Mouse (Mus musculus): ENCODE measurements around the gene Dgkb.
A peak's percentile ranks its signal among the peaks of the same experiment; 100 is the strongest.

Gene Dgkb

DNA sequence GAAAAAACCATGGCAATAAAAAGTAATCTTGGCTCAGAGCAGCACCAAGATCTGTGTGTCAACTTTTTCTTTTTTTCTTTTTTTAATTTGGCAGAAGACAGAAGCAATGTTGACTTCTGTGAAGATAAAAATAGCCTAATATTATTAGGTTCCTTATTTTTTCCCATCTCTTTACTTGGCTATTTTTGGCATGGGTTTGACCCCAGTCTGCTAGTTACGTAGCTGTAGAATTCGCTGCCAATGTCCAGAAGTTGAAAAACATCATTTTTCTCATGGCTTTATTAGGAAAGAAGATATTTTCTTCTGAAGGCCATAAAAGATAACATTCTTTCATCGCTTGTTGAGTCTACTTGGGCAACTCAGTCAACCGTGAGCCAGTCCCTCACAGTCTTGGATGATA, 200.1 kb downstream of the Dgkb start:
- DNase-seq: no peak

DNA sequence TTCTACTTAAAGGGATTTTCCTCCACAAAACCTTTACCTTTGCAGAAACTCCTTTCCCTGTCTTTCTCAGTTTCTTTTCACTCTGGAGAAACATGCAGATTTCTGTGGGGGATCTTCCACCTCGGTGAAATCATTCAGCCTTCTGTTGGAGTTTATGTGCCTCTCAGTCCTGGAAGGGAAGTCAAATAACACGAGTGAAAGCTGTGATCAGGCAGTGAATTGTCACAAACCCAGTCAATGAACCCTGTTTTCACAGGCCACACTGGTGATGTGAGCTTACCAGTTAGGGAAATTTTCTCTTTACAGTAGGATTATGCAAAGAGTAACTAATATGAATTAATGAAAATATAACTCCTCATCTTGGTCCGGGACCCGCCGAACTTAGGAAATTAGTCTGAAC, 229.7 kb downstream of the Dgkb start:
- no peak for DNase-seq

- no peak for DNase-seq
Observed at GRCm38 (mm10) chr12:38088224-38088623, 270.7 kb downstream of the Dgkb start.

GRCm38 (mm10) chr12:38111928-38112327, 294.4 kb downstream of the Dgkb start:
- DNase-seq: no peak

- no peak for DNase-seq
Observed at GRCm38 (mm10) chr12:38114990-38115615, 297.6 kb downstream of the Dgkb start.

GRCm38 (mm10) chr12:38123524-38123923, 306.0 kb downstream of the Dgkb start:
- DNase-seq: no peak

DNA sequence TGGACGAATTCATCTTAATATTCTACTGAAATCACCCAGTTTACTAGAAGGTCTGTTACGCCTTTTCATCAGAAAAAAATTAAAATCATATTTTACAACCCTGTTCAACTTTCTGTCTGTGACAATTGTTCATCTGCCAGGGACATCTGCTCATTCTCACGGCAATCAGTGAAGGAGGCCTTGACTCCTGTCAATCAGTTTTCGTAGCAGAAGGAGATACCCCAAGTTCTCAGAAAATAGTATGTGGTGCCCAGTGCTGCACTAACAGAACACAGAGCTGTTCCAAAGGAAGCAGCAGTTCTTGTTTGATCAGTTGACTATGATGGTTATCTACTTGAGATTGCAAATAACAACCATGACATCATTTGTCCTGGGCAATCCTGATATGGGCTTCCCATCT, 307.8 kb downstream of the Dgkb start:
- DNase-seq: no peak

GRCm38 (mm10) chr12:38130209-38130915, 312.8 kb downstream of the Dgkb start:
- no peak for DNase-seq

DNA sequence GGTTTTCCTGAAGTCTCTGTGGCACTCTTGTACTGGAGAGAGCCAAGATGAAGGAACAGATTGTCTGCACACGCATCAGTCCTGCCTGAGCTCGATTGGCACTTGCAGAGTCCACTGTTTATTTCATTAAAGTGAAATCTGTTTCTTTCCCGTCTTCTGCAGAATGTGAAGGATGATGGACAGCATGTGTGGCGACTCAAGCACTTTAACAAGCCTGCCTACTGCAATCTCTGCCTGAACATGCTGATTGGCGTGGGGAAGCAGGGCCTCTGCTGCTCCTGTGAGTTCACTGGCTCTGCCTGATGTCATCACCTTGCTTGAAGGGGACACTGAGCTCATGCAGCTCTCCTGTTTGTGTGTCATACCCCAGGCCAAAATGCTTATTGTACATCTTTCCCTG, 318.9 kb downstream of the Dgkb start:
- DNase-seq: no peak

DNA sequence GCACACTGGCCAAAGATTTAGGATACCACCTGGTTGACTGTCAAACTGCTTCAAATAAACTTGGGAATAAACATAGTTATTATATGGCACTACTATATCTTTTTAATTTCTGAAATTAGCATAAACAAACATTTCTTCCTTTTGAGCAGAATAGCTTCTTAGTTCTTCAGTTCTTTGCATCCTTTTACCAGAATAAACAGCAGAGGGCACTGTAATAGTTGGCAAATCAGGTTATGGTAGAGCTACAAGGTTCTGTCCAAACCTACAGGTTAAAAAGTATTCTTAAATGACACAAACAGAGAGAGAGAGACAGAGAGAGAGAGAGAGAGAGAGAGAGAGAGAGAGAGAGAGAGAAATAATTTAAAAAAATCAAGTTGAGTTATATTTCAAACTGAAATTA, 322.5 kb downstream of the Dgkb start:
- DNase-seq: no peak

- no peak for DNase-seq
Observed at GRCm38 (mm10) chr12:38232665-38233064, 415.1 kb downstream of the Dgkb start.

- no peak for DNase-seq
Observed at GRCm38 (mm10) chr12:38268856-38269255, 451.3 kb downstream of the Dgkb start.

DNA sequence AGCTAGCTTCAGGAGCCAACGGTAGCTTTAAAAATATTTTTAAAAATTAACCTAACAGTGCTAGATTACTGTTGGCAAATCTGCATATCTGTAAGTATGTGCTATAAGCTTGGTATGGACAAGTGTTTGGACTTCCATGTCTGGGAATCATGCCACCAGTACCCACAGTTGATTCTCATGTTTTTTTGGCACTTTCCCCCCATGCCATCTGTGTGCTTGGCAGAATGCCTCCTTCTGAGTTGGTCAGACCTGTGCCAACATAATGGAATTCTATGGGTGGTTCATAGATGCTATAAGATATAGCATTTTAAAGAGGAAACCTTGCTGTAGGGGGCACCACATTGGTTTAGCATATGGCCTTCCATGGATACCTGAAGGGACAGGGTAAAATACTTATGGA, 484.0 kb downstream of the Dgkb start:
- DNase-seq: peak; percentile 52

GRCm38 (mm10) chr12:38303841-38304240, 486.3 kb downstream of the Dgkb start:
- DNase-seq: no peak

DNA sequence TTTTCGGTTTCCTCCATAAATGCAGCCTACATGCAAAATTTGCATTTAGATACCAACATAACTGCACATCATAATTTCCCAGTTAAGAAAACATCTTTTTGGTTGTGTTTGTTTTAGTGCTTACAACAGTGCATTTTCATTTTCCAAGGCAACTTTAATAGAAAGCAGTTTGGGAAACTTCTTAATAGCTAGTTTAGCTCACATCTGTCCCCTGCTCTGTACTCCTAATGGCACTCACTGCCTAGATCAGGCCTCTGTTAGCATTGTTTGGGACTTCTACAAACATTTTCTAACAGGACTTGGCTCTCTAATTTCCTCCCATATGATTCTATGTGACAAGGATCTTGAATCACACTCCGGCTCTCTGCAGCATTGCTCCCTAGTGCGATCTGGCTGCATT, 486.7 kb downstream of the Dgkb start:
- DNase-seq: no peak

- no peak for DNase-seq
Observed at GRCm38 (mm10) chr12:38309885-38310284, 492.4 kb downstream of the Dgkb start.

DNA sequence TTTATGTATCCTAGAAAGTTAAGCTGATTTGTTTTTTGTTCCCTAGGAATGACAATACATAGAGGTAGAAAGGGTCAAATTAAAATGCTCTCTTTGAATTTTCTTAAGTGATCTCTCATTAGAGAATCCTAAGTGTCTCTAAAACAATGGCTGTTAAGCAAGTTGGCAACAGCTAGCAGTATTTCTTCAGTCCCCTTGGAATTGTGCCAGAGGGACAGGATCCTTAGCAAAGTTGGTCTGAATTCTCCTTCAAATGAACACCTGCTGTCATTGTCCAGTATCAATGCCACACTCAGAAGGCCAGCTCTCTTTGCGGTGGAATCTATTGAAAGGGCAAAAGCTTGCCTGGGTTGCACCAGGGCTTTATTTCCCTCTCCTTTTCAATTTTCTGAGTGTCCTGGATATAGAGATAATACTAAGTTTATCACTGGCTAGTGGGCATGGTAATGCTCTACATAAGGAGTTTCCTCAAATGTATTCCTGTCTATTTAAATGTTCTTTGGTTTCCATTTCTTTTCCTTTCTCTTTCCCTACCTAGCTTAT, 510.3 kb downstream of the Dgkb start:
- no peak for DNase-seq

GRCm38 (mm10) chr12:38328779-38329178, 511.3 kb downstream of the Dgkb start:
- DNase-seq: no peak

- peak; percentile 56 for DNase-seq
Observed at GRCm38 (mm10) chr12:38342657-38343056, 525.1 kb downstream of the Dgkb start.

GRCm38 (mm10) chr12:38352481-38352880, 535.0 kb downstream of the Dgkb start:
- DNase-seq: no peak

DNA sequence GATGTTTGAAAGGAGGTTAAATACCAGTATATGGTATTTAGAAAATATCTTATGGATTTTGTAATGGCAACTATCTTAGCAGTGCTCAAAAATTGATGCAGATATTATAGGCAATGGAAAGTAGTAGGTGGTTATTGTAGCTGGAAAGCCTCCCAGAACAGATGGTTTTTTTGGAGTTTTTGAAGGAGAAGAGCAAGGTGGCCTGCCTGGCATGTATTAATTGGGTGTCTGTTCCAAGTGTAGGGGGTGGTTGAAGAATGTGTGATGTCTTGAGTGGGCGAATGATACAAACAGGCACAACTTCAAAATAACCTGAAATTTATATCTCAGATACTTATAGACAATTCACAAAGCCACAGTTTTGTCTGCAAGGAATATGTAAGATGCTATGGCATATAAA, 538.9 kb downstream of the Dgkb start:
- DNase-seq: peak; percentile 32

DNA sequence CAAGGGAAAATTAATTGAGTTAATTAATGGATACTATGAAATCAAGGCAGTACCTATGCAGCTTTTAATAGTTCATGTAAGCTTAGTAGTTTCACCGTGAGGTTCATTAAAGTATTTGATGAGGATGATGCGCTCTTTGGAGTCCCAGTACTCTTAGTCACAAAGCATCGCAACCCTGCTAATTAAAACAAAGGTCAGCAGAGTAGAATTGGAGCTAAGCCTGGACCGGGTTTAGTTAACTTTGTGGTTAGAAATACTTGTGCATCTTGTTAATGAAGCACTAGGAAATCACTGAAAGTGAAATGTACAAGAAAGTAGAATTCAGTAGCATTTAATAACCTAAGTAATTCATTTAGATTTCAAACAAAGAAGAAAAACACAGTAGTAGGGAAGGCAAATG, 544.0 kb downstream of the Dgkb start:
- no peak for DNase-seq

DNA sequence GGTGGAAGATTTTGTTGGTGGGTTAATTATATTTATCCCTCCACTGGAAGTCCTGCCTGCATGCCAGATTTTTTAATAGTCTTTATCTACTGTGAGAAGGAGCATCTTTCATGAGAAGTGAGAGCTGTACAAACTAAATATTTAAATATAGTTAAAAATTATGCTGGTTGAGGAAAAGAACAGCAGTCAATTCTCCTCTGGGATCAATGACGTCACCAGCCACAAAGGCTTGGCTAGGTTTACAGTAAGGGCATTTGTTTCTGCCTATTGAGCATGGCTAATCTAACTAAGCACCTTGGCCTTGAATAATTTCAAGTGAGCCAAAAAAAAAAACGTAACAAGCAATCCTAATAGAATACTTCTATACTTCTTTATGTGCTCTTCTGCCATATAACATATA, 554.1 kb downstream of the Dgkb start:
- DNase-seq: no peak

- DNase-seq: no peak
Observed at GRCm38 (mm10) chr12:38374159-38374558, 556.6 kb downstream of the Dgkb start.

DNA sequence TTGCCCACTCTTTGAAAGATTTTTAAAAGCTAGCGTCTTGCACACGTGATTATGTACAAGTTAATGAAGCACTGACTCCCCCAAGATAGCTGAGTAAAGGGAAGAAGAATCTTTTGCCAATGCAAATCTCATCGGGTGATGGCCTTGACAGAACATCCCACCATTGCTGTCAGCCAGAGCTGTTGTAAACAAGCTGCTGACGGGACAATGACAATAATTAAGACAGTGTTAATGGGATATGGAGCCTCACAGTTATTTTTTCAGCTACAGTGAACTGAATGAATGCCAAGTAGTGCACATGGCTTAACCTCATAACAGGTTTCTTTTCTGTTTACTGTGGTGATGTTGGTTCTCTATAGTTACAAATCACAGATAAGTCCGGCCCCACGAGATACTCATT, 568.4 kb downstream of the Dgkb start:
- no peak for DNase-seq
